Mouse (Mus musculus): ENCODE data around the gene Arcn1. TPM values are rescaled to one million over a fixed set of nuclear protein-coding genes. Genes with fewer than 3 reads are reported as not detected.
A peak's percentile ranks its signal among the peaks of the same experiment; 100 is the strongest.

The Arcn1 gene
- 184 and 193 TPM in 2 replicates for polyA plus RNA-seq (2015; fragmentation: Nextera tagmentation; extraction: Ambion mirVana)

- ATAC-seq: peak; percentile 93
- Histone ChIP-seq H3K27ac (peak within 1 kb of the TSS; percentile 97), H3K27me3 (replicated peaks) (no peaks in the 10 kb centered on the region), H3K4me2 (replicated peaks) (peak within 1 kb of the TSS; percentile 66), H3K9me3 (no peaks in the 10 kb centered on the region), H3K4me1 (replicated peaks) (peaks cover 8% of the 10 kb centered on the region), H3K9ac (peak within 1 kb of the TSS; percentile 98), H3K4me3 (replicated peaks) (peak within 1 kb of the TSS; percentile 99), H3K36me3 (no peaks in the 10 kb centered on the region)
- WGBS: under 1% methylated on average over 78 of the region's 82 CpGs
Observed at GRCm38 (mm10) chr9:44767101-44768028, at the start of gene Arcn1, which contains the start of gene Ift46. Gene Arcn1, minus strand, starts transcription at chr9:44767845. Gene Ift46, plus strand, starts transcription at chr9:44767908.

DNA sequence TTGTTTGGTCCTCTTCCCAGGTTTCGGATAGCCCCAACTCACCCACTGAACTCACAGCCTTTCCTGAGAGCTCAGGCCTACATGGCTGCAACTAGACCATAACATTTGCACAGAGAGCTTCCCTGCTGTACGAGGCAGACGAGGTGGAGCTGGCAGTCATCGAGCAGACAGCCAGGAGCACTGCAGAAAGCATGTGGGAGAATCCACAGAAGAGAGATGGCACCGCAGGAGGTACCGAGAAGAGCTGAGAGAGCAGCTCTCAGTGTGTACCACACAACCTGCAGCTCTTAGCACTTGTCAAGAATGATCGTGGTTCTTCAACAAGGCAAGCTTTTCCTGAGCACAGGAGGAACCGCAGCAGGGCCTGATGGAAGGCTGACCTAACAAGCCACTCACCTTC is 46.5 kb upstream of the Arcn1 start:
- Histone ChIP-seq H3K4me2 (replicated peaks) (no peak overlapping the region), H3K27me3 (replicated peaks) (no peaks in the 10 kb centered on the region), H3K4me1 (replicated peaks) (no peaks in the 10 kb centered on the region), H3K9me3 (no peaks in the 10 kb centered on the region), H3K4me3 (replicated peaks) (no peak overlapping the region), H3K27ac (no peak overlapping the region), H3K9ac (no peak overlapping the region), H3K36me3 (peaks cover 72% of the 10 kb centered on the region)
- WGBS: 93% methylated on average over 8 of the region's 8 CpGs
- no peak for ATAC-seq

GRCm38 (mm10) chr9:44810316-44810715 is 42.7 kb upstream of the Arcn1 start:
- Histone ChIP-seq H3K4me3 (replicated peaks) (no peak overlapping the region), H3K4me2 (replicated peaks) (no peak overlapping the region), H3K9me3 (no peaks in the 10 kb centered on the region), H3K27me3 (replicated peaks) (no peaks in the 10 kb centered on the region), H3K27ac (no peak overlapping the region), H3K9ac (no peak overlapping the region), H3K4me1 (replicated peaks) (no peaks in the 10 kb centered on the region), H3K36me3 (peaks cover 75% of the 10 kb centered on the region)
- 87% methylated on average over 10 of the region's 10 CpGs for WGBS
- no peak for ATAC-seq

DNA sequence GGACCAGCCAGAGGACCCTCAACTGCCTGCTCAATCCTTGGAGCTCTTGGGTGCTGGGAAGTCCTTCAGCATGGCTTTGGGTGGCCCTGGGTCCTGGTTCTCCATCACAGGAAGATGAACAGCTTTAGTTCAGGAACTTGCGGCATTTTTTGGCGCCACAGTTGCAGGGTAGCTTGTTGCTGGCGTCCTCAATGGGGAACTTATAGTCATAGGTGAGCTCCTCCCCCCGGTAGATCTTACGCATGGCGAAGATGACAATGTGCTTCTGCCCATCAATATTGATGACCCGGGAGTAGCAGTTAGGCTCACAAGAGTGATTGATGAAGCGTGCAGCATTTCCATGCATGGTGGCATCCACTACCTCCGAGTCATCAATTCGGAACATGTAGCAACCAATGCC is 40.1 kb upstream of the Arcn1 start:
- WGBS: 95% methylated on average over 10 of the region's 10 CpGs
- no peak overlapping the region for H3K9ac ChIP-seq
- H3K36me3 ChIP-seq: peaks cover 57% of the 10 kb centered on the region
- H3K27ac ChIP-seq: no peak overlapping the region
- no peak for ATAC-seq
- no peak overlapping the region for H3K4me2 ChIP-seq (replicated peaks)
- H3K4me1 ChIP-seq (replicated peaks): 0 out of 2 replicates have a peak, but pooled peaks cover under 1% of the 10 kb centered on the region
- no peaks in the 10 kb centered on the region for H3K27me3 ChIP-seq (replicated peaks)
- no peak overlapping the region for H3K4me3 ChIP-seq (replicated peaks)
- H3K9me3 ChIP-seq: no peaks in the 10 kb centered on the region

DNA sequence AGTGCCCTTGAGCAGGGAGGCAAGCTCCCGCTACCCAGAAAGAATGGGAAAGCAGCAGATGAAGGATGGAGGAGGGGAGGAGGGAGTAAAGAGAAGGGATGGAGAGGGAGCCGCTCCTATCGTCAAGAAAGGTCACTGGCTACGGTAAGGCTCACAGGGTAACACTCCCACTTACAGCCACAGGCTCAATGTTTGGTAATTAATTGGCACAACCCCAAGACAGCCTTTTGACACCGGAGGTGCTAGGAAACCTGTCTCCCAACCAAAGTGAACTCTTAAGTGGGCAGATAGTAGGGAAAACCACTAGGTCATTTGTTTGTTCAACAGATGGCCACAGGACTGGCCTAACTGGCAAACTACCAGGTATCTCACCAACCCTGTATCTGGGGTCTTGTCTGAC is 39.5 kb upstream of the Arcn1 start:
- H3K4me2 ChIP-seq (replicated peaks): no peak overlapping the region
- no peaks in the 10 kb centered on the region for H3K9me3 ChIP-seq
- H3K4me1 ChIP-seq (replicated peaks): 0 out of 2 replicates have a peak, but pooled peaks cover 4% of the 10 kb centered on the region
- ATAC-seq: no peak
- no peak overlapping the region for H3K27ac ChIP-seq
- WGBS: 66% methylated on average over 5 of the region's 5 CpGs
- H3K9ac ChIP-seq: no peak overlapping the region
- H3K4me3 ChIP-seq (replicated peaks): no peak overlapping the region
- H3K27me3 ChIP-seq (replicated peaks): no peaks in the 10 kb centered on the region
- H3K36me3 ChIP-seq: peaks cover 52% of the 10 kb centered on the region

DNA sequence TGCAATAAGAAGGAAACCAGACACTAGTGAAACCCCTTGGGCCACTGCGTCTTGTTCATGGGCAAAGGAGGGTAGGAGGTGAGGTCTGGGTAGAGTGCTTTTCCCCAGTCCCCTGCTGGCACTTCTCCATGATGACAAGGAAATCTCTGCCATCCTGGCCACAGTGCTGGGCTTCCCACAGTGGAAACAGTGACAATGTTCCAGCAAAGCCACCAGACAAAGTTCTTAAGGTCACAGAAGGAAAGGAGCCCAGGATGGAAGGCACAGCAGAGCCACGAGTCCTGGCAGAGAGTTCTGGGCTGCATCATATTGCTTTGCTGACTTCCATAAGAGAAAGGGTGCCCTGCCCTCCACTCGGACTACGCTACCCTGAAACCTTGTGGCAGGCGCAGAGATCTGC is 37.9 kb upstream of the Arcn1 start:
- 92% methylated on average over 5 of the region's 5 CpGs for whole genome bisulfite sequencing
- Histone ChIP-seq H3K27ac (no peak overlapping the region), H3K36me3 (peaks cover 39% of the 10 kb centered on the region), H3K4me1 (replicated peaks) (peaks cover 9% of the 10 kb centered on the region; the same call in 1 of the 2 replicates), H3K4me2 (replicated peaks) (no peak overlapping the region), H3K4me3 (replicated peaks) (no peak overlapping the region), H3K9me3 (no peaks in the 10 kb centered on the region), H3K9ac (no peak overlapping the region), H3K27me3 (replicated peaks) (no peaks in the 10 kb centered on the region)
- no peak for ATAC-seq

GRCm38 (mm10) chr9:44804678-44805077 is 37.0 kb upstream of the Arcn1 start:
- Histone ChIP-seq H3K4me1 (replicated peaks) (peaks cover 14% of the 10 kb centered on the region; the same call in 1 of the 2 replicates), H3K36me3 (peaks cover 36% of the 10 kb centered on the region)
- WGBS: 87% methylated on average over 10 of the region's 10 CpGs

GRCm38 (mm10) chr9:44802808-44803450 is 35.3 kb upstream of the Arcn1 start, which contains the start of gene Ttc36:
Gene Ttc36, minus strand, starts transcription at chr9:44803072.
- H3K4me1 ChIP-seq (replicated peaks): peaks cover 26% of the 10 kb centered on the region
- no peak within 1 kb of the TSS for H3K4me3 ChIP-seq (replicated peaks)
- no peak for ATAC-seq
- H3K36me3 ChIP-seq: peaks cover 25% of the 10 kb centered on the region
- H3K27ac ChIP-seq: no peak within 1 kb of the TSS
- no peak within 1 kb of the TSS for H3K9ac ChIP-seq
- H3K4me2 ChIP-seq (replicated peaks): no peak within 1 kb of the TSS
- WGBS: 60% methylated on average over 4 of the region's 4 CpGs
- 0 out of 2 replicates have a peak, but pooled peaks cover 6% of the 10 kb centered on the region for H3K27me3 ChIP-seq (replicated peaks)
- H3K9me3 ChIP-seq: no peaks in the 10 kb centered on the region

More at GRCm38 (mm10) chr9:44804678-44805077, 37.0 kb upstream of the Arcn1 start:
- no peak for ATAC-seq
- Histone ChIP-seq H3K9ac (no peak overlapping the region), H3K27me3 (replicated peaks) (no peaks in the 10 kb centered on the region), H3K4me3 (replicated peaks) (no peak overlapping the region), H3K9me3 (no peaks in the 10 kb centered on the region), H3K27ac (no peak overlapping the region), H3K4me2 (replicated peaks) (no peak overlapping the region)

DNA sequence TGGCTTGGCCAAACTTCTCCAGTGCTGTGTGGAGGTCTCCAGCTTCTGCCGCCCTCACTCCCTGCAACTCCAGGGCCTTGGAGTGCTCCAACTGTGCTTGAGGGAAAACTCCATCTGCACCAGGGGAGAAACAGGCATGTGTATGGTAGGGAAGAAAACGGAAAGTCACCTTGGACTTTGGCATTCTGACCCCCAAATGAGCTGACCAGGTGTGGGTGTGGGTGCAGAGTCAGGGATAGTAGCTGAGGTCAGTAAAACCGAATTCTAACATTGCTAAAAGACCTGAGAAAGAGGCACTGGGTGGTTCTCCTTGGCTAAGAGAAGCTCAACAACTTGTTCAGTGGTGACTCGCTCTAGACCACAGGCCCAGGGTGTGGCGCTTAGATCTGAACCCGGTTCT is 34.0 kb upstream of the Arcn1 start:
- no peak overlapping the region for H3K27ac ChIP-seq

GRCm38 (mm10) chr9:44799958-44800324 is 32.3 kb upstream of the Arcn1 start:
- peak overlapping the region; percentile 97 for H3K4me2 ChIP-seq (replicated peaks)
- 37% methylated on average over 9 of the region's 9 CpGs for WGBS
- ATAC-seq: no peak
- H3K4me3 ChIP-seq (replicated peaks): peak overlapping the region; percentile 62
- peaks cover 26% of the 10 kb centered on the region for H3K4me1 ChIP-seq (replicated peaks)
- no peaks in the 10 kb centered on the region for H3K9me3 ChIP-seq
- peak overlapping the region; percentile 95 for H3K27ac ChIP-seq
- H3K27me3 ChIP-seq (replicated peaks): 0 out of 2 replicates have a peak, but pooled peaks cover 7% of the 10 kb centered on the region
- peak overlapping the region; percentile 69 for H3K9ac ChIP-seq
- peaks cover 4% of the 10 kb centered on the region; the same call in 1 of the 2 replicates for H3K36me3 ChIP-seq

More for the DNA sequence above, 34.0 kb upstream of the Arcn1 start:
- 0 out of 2 replicates have a peak, but pooled peaks cover 7% of the 10 kb centered on the region for H3K27me3 ChIP-seq (replicated peaks)
- no peak overlapping the region for H3K9ac ChIP-seq
- no peaks in the 10 kb centered on the region for H3K9me3 ChIP-seq
- H3K4me1 ChIP-seq (replicated peaks): peaks cover 26% of the 10 kb centered on the region
- H3K4me2 ChIP-seq (replicated peaks): no peak overlapping the region
- ATAC-seq: no peak
- H3K4me3 ChIP-seq (replicated peaks): no peak overlapping the region
- peaks cover 15% of the 10 kb centered on the region for H3K36me3 ChIP-seq
- WGBS: 79% methylated on average over 6 of the region's 6 CpGs

DNA sequence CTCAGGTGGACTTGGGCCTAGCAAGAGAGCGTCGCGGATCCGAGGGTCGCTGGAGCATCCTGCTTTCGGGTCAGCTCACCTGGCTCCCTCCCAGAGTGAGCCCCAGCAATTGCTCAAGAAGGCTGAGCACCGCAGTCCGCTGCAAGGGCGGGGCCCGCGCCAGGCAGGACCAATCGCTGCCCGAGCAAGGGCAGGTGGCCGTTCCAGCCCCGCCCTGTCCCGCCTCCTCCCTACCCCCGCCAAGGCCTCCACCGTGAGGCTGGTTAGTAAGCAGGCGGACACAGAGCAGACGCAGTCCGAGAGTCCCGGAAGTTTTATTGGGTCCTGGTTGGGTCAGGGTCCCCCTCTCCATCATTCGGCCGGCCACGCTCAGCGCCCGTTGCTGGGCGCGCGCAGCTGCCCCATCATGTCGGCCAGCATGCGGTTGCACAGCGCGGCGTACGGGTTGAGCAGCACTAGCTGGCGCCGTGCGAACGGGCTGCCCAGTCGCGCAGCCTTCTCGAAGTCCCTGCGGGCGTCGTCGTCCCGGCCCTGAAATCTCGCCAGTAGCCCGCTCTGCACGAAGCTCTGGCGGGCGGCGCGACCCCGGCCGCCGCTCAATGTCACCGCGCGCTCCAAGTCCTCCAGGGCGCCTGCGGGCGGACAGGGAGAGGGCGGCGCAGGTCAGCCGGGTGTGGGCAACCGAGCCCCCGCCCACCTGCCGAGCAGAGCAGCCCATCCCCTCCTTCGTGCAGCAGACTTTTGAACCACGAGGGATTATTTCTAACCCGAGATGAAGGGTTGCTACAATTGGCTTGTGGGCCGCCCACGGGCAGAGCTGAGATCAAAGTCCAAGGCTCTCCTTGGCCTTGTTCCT is 31.7 kb upstream of the Arcn1 start, which contains the start of gene Tmem25:
Gene Tmem25, minus strand, starts transcription at position 206 of the 856 bp plus-strand sequence.
- Histone ChIP-seq H3K27ac (peak within 1 kb of the TSS; percentile 95), H3K4me1 (replicated peaks) (peaks cover 26% of the 10 kb centered on the region), H3K4me3 (replicated peaks) (peak within 1 kb of the TSS; percentile 62), H3K9me3 (no peaks in the 10 kb centered on the region), H3K4me2 (replicated peaks) (peak within 1 kb of the TSS; percentile 97), H3K9ac (peak within 1 kb of the TSS; percentile 69), H3K36me3 (no peaks in the 10 kb centered on the region), H3K27me3 (replicated peaks) (0 out of 2 replicates have a peak, but pooled peaks cover 7% of the 10 kb centered on the region)
- WGBS: under 1% methylated on average over 72 of the region's 75 CpGs
- ATAC-seq: peak; percentile 97
